Mouse (Mus musculus): ENCODE measurements around the gene H2afz.
"Not testable (repeated sequence)": the region's sequence is repeated elsewhere in the genome, so short reads cannot be mapped to it uniquely, and the experiment has no call there.

H2afz gene

GRCm38 (mm10) chr3:137863330-137864123, 760 bp upstream of the H2afz start:
- no peak for DNase-seq

GRCm38 (mm10) chr3:137864988-137865982, 998 bp downstream of the H2afz start:
- peak; percentile 90 to 91 for DNase-seq

DNA sequence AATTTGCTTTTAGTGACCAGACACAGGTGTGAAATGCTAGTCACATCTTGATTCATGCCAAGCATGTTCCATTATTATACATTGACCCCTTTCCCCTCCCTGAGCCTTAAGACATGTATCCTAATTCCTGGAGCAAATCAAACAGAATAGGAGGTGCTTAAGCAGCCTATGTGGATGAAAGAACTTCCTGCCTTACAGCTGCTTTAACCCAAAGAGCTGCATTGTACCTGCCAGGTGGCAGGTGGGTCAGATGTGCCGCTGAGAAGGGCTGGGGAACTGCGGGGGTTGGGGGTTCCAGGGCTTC, 2.8 kb downstream of the H2afz start:
- no peak for DNase-seq

DNA sequence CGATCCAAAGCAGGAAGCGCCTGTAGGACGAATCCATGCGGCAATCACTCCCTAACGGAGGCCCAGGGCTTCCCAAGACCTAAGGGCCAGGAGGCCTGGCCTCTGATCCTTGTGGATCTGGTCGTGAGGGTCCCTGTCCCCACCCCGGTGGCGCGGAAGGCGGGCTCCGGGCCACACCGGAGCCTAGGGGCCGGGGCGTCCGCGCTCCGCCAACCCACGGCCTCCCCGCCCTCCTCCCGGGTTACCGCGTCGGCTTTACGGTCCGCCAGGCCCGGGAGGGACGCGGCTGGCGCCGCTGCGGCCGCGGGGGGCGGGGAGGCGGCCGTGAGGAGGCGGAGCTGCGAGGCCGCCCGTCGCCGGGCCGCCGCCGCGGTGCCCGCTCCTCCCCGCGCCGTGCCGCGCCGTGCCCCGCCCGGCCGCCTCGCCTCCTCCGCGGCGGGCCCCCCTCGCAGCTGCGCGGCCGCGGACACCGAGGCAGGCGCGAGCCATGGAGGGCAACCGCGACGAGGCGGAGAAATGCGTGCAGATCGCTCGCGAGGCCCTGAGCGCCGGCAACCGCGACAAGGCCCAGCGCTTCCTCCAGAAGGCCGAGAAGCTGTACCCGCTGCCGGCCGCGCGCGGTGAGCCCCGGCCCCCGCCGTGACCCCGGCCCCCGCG, 3.3 kb downstream of the H2afz start, which contains the start of gene Dnajb14:
TSS of gene Dnajb14 (plus strand) at position 239 of the 657 bp plus-strand sequence.
- peak; percentile 64 to 71 for DNase-seq

- DNase-seq = no peak
Measured at GRCm38 (mm10) chr3:137868094-137868913, 4.0 kb downstream of the H2afz start.

DNA sequence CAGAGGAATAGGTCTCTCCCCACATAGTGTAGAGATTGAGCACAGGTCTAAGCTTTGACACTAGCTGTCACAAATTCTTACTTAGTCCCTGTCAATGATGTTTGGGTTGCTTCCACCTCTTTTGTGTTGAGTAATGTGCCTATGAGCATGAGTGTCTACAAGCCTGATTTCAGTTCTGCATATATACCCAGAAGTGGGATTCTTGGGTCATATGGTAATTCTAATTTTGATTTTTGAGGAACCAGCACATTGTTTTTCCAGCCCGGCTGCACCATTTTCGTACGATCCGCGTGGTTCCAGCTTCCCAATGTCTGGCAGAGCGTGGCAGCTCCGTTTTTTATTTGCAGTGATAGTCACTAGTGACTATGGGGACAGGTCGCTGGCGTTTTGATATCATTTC, 5.1 kb downstream of the H2afz start:
- DNase-seq = no peak

GRCm38 (mm10) chr3:137879313-137879712, 15.0 kb downstream of the H2afz start:
- DNase-seq = no peak

DNA sequence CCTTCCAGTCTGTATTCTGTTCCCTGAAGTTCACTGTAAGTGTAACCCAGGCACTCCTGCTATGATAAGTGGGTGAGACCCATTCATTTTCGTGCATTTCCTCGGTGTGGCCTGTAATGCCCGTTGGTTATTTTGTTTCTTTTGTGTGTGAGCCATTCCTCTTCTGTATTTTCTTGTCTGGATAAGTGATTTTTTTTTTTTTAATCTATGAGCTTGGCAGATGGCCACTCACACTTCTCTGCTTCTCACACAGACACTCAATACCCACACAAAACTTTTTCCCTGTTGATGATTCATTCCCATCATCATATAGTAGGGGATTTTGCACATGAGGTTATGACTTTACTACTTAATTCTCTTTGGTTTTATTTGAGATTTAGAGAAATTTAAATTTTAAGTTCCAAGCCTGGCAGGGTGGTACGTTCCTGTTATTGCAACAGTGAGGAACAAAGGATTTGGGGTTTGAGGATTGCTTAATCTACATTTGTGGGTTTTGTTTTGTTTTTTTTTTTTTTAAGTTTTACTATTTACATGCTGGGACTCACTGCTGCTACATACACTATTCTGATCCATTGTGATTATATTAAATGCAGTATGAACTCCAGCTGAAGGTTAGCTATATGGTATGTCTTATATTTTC, 15.9 kb downstream of the H2afz start:
- no peak for DNase-seq

DNA sequence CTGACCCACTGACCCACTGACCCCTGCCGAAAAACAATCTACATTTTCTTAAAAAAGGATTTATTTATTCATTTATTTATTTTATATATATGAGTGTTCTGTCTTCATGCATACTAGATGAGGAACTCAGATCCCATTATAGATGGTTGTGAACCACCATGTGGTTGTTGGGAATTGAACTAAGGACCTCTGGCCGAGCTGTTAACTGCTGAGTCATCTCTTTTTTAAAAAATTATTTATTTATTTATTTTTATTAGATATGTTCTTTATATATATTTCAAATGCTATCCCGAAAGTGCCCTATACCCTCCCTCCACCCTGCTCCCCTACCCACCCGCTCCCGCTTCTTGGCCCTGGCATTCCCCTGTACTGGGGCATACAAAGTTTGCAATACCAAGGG, 16.8 kb downstream of the H2afz start:
- no peak for DNase-seq

- no peak for DNase-seq
Measured at GRCm38 (mm10) chr3:137887961-137888360, 23.7 kb downstream of the H2afz start.

DNA sequence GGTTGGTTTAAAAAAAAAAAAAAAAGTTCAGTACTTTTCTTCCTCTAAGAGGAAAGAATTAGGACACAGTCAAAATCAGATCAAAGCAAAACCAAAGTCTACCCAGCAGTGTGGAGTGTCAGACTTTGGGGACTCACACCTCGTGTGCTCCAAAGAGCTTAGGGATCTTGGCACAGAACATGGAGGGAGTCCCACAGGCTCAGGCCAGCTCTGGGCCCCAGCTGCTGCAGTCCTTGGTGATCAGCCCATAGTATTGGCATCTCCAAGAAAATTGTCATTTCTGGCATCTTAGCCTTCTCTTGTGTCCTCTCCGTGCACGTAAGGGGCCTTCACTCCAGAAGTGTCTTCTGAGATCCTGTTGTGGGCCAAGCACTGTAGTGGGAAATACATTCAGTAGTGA, 26.8 kb downstream of the H2afz start:
- no peak for DNase-seq

DNA sequence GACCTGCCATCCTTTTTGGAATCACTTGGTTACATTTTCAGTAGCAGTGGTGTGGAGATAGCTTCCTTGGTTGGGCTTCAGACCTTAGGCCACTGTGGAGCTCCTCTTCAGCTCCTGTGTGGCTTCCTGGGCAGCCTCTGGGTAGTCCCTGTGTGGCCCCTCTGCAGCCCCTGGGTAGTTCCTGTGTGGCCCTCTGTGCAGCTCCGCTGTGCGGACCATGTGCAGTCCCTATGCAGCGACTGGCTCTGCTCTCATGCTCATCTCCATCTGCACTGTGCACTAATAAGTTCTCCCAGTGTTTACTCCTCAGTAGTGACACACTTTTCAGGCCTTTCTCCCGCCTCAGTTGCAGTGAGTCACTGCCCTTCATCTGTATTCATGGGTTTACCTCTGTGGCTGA, 27.8 kb downstream of the H2afz start:
- no peak for DNase-seq

DNA sequence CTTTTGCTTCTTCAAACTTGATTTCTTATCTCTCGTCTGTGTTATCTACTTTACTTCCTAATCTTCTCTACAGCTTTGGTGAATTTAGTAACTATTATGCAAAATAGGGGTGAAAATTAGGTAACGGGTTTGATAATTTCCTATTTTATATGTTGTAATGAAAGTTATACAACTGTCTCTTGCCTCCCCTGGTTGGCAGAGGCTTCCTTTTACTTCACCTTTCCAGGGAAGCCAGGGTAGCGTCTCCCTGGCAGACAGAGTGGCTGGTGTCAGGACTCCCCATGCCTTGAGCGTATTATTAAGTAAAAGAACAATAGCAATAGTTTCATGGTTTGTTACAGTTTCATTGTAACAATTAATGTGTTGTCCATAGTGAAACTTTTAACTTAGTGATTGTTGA, 29.5 kb downstream of the H2afz start:
- no peak for DNase-seq

GRCm38 (mm10) chr3:137895196-137895595, 30.9 kb downstream of the H2afz start:
- no peak for DNase-seq

- DNase-seq = no peak
Measured at GRCm38 (mm10) chr3:137896386-137896785, 32.1 kb downstream of the H2afz start.

DNA sequence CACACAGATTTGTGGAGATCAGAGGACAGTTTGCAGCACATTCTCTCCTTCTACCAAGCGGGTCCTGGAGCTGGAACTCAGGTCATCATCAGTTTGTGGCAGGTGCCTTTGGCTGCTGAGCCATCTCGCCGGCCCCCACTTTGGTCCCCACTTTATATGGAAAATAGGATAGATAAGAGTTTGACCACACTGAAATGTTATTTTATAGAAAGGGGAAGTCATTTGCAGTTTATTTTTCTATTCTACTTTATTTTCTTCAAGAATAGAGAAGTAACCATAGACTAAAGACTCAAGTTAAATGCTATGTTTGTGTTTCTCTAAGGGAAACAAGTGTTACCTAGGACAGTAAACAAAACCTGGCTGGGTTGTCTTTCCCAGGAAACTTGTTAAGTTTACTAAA, 32.6 kb downstream of the H2afz start:
- DNase-seq = no peak

DNA sequence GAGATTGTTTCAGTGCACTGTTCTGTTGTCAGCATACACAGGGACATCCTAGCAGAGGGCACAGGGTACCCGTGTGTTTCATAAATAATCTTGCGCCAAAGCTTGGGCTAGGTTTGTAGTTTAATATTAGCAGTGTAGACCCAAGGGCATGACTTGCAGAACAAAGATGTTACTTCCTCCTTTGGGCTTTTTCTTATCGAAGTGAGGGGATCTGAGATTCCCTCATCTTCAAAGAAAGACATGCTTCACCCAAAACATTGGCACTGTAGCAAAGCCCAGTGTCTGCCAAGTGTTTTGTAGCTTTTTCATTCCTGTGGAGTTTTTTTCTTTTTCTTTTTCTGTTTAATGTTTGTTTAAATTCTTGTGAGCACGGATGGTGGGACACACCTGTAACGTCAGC, 33.4 kb downstream of the H2afz start:
- no peak for DNase-seq

DNA sequence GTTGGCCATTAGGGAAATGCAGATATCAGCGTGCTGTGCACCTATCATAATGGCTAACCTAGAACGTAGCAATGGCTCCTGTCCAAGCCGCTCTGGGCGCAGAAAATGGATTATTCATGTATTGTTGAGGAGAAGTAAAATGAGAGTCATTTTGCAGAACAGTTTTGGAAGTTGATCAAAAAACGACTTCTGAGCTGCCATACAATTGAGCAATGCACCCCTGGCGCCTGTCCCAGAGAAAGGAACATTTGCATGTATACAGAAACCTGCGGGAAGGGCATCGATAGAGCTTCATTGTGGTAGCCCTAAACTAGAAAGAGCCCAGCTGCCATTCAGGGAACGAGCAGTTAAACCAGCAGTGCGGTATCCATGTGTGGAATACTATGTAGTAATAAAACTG, 35.9 kb downstream of the H2afz start:
- no peak for DNase-seq

- no peak for DNase-seq
Measured at GRCm38 (mm10) chr3:137913093-137913492, 48.8 kb downstream of the H2afz start.

- DNase-seq = not testable (repeated sequence)
Measured at GRCm38 (mm10) chr3:137914567-137914966, 50.3 kb downstream of the H2afz start.
